Mouse (Mus musculus): ENCODE results near the gene Ppfibp2.
A peak's percentile ranks its signal among the peaks of the same experiment; 100 is the strongest.

Ppfibp2 gene

DNA sequence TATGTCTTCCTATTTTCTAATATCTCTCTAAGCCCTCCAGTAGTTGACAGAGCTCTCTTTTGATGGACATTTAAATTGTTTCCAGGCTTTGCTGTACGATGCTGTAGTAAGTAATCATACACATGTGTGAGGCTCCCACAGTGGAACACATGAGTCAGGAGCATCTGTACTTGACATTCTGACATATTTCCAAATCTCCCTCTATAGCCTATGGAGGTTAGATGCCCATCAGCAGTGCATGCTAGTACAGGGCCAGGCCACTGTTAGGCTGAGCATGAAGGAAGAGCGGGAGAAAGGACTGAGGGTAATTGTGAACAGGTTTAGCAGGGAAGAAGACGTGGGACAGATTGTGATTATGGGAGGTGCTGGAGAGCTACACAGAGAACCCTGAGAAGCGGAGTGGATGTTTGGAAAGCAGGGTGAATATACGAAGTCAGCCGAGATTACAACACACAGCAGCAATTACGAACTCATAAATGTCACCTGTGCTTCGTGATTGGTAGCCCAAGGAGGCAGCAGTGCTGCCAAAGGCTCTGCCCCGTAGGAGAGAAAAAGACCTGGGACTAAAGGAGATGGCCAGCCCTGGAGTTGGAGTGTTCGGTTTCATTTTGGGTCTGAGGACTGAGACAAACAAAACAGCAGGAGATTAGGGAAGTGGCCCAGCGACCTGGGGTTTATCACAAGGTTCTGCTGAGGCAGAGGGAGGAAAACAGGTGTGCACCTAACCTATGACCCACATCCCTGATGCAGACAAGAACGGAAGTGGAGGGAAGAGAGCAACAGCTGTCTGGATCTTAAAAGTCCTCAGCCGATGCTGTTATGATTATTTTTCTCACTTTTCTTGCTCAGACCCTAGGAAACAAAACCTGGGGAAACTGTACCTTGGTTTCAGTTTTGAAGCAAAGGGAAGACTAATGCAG is 107.7 kb downstream of the Ppfibp2 start:
- DNase-seq (ENCODE audit: low spot score in 2 of 2): no peak

DNA sequence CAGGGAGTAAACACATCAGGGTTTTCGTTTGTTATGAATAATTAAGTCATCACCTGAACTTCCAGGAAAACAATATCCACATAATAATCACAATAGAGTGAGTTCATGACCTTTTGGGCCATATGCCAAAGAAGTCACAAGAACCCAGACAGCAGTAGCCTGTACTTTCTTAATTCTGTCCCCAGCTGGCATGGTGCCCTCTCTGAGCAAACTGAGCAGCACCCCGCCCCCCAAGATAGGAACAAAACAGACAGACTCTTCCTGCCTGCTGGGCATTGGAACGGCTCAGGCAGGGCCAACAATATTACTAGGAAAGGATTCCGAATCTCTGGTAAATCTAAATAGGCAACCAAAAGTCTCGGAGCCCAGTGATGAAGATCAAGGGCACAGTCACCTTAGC is 110.9 kb downstream of the Ppfibp2 start:
- DNase-seq (ENCODE audit: low spot score in 2 of 2): no peak

DNA sequence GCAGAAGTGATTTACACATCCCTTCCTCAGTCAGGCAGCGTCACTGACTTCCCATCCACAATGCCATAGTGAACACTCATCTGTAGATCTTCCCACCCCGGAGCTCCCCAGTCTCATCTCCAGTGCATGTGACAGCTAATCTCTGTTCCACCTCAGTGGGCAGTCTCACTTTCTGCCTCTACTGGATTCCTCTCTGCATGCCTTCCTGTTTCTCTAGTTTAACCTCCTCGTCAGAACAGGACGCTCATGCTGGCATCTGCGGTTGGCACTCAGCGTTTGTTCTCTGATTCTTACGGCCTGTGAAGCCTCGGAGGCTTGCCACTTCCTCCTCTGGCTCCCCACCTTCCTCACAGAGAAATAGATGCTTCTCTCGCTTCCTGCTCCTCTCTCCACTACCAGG is 112.6 kb downstream of the Ppfibp2 start:
- peak; percentile 14 to 68 for DNase-seq (ENCODE audit: low spot score in 2 of 2)

DNA sequence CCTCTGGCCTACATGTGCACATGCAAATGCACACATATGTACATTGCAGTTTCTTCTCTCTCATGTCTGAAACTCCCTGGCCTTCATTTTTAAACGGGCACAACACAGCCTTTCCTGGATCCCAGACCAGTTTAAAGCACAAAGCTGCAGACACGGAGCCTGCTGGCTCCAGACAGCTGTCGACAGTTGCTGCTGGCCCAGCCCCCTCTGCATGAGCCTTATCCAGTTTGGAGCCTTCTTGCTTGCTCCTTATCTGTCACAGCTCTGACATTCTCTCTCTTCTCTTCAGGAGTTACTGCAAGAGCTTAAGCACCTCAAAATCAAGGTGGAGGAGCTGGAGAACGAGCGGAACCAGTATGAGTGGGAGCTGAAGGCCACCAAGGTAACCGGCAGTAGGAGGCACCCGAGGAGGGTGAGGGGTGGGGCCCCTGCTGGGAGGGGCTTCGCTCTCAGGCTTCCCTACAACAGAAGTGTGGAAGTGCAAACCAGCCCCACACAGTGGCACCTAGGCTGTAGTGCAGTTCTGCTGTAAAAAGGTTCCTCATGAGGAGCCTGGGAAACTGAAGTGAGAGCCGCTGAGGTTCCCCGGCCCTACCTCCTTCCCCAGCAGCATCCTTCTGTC is 113.6 kb downstream of the Ppfibp2 start:
- DNase-seq (ENCODE audit: low spot score in 2 of 2): peak; percentile 31 to 79

DNA sequence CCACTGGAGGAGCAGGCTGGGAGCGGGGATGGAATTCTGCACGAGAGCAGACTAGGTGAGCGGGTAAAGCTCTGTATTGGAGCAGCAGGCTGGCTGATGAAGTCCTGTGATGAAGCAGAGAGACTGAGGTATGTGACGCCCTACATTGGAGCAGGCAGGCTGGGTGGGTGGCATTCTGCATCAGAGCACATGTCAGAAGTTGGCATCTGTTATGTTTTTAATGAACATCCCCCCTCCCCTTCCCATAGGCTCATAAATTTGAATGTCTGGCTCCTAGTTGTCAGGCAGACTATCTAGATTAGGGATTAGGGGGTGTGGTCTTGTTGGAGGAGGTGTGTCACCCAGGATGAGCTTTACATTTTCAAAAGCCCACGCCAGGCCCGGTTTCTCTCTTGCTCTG is 117.7 kb downstream of the Ppfibp2 start:
- no peak for DNase-seq (ENCODE audit: low spot score in 2 of 2)

DNA sequence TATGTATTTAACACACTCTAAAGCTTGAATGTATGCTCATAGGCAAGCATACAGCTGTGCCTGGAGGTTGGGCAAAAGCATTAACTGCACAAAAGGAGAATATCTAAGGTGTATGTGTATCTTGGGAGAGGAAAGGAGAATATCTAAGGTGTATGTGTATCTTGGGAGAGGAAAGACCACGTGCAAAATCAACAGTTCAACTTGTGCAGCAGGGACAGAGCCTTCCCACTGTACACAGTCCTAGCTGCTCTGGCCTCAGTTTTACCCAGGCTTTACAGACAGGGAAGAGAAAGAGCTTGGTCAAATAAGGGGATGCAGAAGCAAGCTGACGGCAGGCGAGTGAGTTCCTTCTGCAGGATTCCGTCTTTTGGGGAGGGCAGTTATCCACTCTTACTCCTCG is 119.1 kb downstream of the Ppfibp2 start:
- no peak for DNase-seq (ENCODE audit: low spot score in 2 of 2)

DNA sequence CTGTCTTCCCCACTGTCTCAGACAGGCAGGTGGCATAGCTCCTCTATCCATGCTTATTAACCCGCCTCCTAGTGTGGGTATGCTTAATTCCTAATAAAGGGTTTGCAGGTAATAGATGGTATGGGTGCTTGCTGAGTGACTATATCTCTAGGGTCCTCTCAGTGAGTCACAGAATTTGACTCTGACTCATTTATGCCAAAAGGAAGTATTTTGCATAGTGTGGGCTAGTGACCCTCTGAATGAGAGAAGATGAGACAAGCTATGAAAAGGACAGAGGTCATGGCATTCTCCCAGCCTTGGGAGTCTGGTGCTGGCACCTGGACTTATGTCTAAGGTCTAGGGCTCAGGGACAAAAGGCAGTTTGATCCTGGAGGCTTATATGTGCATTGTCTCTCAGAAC is 125.8 kb downstream of the Ppfibp2 start:
- DNase-seq (ENCODE audit: low spot score in 2 of 2): no peak

DNA sequence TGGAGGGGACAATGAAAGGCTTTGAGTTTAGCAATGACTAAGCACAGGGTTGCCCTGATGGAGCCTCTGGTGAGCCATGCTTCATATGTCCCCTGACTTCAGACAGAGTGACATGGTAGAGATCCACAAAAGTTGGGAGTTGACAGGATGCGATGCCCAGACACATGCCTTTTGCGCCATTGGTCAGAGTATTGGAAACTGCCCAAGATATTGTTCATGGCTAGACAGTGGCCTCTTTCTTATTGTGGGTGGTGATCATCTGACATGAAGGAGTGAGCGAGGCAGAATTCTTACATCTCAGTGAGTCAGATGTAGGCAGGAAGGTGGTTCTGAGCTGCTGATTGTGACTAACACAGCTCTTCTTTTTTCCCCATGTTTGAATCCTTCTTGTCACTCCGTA is 127.5 kb downstream of the Ppfibp2 start:
- DNase-seq (ENCODE audit: low spot score in 2 of 2): no peak

DNA sequence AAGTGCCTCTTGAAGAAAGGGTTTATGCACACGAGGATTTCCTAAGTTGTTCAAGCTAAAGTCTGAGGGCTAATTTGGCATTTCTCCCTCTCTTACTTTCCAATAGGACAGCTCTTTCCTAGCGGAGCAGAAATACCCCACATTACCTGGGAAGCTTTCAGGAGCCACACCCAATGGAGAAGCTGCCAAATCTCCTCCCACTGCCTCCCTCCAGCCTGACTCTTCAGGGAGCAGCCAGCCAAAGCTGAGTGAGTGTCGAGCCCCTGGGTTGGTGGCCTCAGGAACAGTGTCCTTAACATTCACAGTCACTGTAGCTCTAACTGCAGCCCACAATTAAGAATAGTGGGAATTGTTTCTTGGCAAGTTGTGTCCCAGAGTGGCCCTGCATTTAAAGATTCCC is 132.5 kb downstream of the Ppfibp2 start:
- DNase-seq (ENCODE audit: low spot score in 2 of 2): no peak

DNA sequence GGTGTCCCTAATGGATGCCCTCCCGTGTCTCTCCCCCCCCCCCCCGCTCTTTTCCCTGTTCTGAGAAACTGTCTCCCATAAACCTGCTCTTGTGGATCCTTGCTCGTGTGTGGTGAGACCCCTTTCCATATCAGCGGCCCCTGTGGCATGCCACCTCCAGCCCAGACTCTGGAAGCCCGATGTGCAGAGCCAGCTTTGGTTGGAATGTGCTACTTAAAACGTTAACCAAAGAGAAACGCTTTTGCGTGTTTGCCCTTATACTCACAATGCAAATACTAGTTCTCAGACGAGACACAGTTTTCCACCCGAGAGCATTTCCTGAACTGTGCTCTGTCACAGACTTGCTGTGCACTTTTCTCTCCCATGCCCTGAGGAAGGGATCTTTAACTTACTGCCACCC is 135.6 kb downstream of the Ppfibp2 start:
- DNase-seq (ENCODE audit: low spot score in 2 of 2): no peak

DNA sequence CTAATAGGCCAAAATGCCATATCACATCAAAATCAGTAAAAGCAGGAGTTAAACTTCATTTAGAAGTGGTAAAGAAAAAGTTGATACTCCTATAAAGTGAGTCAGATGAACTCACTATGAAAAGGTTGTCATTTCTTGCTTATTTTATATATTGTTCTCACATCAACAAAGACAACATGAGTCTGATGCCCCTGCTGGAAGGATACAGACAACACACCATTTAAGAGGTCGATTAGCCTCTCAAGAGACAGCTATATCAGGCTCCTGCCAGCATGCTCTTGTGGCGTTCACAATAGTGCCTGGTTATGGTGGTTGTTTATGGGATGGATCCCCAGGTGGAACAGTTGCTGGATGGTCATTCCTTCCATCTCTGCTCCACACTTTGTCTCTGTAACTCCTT is 138.2 kb downstream of the Ppfibp2 start:
- no peak for DNase-seq (ENCODE audit: low spot score in 2 of 2)

DNA sequence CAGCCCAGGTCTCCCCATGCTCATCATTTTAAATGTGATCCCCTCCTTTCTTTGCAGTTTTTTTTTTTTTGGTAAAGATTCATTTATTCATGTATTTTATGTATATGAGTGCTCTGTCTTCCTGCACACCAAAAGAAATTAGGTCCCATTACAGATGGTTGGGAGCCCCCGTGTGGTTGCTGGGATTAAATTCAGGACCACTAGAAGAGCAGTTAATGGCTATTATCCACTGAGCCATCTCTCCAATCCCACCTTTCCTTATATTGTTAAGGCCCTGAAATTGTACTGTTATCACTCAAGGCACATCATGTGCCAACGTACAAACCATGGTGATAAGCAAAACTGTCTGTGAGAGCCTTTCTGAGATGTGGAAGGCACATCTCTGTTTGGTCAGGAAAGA is 143.7 kb downstream of the Ppfibp2 start:
- no peak for DNase-seq (ENCODE audit: low spot score in 2 of 2)

DNA sequence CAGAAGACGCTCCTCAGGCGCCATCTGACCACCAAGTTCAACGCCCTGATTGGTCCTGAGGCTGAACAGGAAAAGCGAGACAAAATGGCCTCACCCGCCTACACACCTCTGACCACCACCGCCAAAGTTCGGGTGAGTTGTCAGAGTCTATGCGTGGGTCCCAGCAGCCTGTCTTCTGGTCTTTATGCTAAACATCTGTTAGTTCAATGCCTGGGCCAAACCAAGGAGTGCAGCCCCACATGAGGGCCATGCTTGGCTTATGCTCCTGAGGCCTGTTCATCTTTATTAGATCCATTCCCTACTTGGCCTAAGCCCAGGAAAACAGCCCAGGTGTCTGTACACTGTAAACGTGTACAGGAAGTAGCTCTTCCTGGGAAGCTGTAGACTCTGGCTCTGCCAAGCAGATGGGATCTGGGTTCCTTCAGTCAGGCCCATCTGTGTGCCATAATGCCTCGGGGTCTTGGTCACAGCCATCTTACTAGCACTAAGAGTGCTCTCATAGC is 148.0 kb downstream of the Ppfibp2 start:
- no peak for DNase-seq (ENCODE audit: low spot score in 2 of 2)

DNA sequence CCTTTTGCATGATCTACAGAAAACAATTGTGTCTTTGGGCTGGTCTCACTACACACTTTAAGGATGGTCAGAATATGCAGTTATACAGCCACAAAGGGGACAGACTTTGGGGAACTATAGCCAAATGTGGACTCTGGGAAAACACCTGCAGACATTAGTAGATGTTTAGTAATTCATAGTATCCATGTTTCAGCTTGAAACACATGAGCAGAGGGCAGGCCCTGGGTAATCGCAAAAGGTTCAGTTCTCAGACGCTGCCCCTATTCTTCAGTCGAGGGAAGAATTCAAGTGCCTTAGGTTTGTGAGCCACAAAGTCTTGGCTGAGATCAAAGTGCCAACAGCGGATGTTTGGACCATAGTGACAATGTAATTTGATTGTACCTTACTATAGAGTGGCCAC is 149.4 kb downstream of the Ppfibp2 start:
- no peak for DNase-seq (ENCODE audit: low spot score in 2 of 2)

DNA sequence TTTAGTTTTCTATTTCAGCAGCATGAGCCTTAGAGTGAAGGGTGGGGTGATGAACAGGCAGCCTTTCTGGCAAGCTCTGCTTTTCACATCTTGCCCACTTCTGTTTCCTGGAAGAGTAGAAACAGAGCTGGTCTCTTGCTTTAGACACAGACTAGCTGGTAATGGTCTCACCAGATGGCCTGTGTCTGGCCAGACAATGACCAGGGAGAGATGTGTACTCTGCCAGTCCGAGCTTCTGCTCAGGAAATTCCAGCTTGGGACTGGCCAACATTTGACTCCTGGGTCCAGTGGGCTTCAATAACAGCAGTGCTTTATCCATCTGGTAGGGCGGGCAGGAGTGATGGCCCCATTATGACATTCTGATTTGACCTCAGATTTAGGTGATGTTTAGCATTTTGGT is 150.1 kb downstream of the Ppfibp2 start:
- no peak for DNase-seq (ENCODE audit: low spot score in 2 of 2)

DNA sequence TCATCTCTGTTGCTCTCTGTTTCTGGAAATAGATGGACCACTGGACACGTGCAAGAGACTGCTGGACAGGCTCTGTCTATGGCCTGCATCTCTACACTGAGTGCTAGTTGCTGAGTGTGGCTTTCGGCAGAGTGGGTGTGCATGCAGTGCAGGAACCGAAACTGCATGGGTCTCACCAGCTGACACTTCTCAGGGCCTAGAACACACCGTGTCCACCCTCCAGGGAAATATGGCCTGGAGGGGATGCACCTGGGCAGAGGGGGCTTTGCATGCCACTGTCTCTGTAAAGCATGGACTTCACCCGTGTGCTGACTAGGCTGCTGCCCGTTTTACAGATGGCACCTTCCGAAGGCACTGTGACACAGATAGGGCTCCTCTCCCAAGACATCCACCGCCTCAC is 151.0 kb downstream of the Ppfibp2 start:
- DNase-seq (ENCODE audit: low spot score in 2 of 2): peak in 1 of 2 experiments; percentile 29

DNA sequence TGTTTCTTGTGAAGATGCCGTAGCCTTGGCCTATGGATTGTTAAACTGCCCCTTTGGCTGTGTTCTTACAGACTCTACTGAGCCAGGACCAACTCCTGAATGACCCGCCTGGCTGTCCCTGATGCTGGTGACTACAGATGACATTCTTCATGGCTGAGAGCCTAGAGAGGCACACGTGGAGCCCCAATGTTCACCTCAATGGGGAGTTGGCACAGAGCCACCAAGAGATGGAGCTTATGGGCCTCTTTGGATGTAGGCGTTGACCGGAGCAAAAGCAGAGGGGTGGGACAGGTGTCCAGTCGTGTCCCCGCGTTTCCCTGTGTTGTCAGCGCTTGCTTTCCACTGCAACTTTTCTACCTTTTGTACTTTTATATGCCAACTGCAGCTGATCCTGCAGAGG is 152.5 kb downstream of the Ppfibp2 start:
- DNase-seq (ENCODE audit: low spot score in 2 of 2): no peak

DNA sequence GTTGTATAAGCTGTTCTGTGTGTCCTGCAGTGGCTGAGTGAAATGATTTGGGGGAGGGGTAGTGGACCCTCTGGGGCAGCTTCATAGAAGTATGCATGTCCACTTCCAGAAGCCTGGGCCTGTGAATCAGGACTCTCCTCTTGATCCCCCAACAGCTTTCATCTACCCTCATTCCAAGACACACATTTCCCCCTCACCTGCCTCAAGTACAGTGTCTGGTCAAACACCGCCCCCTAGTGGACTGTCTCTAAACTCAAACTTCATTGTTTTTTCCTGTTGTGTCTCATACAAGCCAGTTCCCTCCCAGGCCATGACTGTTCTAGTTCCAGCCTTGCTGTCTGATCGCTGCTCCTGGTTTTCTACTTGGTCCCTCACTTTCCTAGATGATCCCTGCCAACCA is 152.9 kb downstream of the Ppfibp2 start:
- DNase-seq (ENCODE audit: low spot score in 2 of 2): peak; percentile 24 to 73

DNA sequence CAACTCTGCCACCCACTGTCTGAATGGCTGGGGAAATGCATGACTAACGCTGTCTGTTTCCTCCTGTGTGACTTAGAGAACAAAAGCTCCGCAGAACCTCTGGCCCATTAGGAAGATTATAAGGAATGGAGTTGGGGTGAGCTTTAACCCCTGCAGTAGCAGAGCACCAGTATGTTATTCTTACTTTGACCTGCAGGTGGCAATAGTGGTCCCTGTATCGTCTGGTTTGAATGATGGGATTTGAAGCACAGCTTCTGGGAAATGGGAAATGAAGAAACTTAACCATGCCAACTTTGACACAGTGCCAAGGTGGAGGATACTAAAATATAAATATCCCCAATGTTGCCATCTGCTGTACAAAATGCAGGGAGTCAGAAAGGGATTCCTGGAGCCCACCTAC is 154.3 kb downstream of the Ppfibp2 start:
- no peak for DNase-seq (ENCODE audit: low spot score in 2 of 2)

DNA sequence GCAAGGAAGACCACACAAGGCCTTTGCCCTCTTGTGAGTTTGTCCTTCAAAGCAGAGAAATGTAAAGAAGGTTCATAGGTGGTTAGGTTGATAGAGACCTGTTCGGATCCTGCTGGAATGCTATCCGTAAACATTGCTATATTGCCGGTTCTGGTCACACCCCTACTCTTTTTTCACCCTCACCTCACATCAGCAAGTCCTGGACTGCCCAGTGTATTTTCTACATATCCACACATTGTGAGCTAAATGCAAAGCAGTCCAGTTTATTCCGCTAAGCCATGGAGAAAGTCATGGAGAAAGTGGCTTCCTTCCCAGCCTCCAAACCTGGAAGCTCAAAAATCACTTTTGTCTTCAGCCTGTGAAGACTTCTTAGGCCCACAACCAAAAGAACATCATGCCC is 154.7 kb downstream of the Ppfibp2 start:
- no peak for DNase-seq (ENCODE audit: low spot score in 2 of 2)

DNA sequence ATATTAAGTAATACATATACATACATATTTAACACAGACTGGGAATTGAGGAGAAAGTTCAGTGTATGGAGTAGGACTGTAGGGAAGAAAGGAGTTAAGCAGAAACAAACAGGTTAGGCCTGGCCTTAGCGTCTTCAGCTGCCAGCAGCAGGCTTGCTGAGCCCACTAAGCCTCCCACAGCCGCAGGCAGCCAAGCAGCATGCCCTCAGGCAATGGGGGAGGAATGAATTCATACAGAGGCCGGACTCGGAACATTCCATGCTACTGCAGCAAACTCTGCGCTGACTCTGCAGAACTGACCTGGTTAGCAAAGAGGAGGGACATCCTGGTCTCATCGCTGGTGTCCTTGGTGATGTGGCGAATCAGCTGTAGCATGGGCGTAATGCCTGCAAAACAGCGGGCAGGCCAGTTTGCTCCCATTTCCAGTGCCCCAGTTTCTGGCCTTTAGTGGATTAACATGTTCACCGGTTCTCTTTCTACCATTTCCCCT is 157.1 kb downstream of the Ppfibp2 start:
- no peak for DNase-seq (ENCODE audit: low spot score in 2 of 2)

DNA sequence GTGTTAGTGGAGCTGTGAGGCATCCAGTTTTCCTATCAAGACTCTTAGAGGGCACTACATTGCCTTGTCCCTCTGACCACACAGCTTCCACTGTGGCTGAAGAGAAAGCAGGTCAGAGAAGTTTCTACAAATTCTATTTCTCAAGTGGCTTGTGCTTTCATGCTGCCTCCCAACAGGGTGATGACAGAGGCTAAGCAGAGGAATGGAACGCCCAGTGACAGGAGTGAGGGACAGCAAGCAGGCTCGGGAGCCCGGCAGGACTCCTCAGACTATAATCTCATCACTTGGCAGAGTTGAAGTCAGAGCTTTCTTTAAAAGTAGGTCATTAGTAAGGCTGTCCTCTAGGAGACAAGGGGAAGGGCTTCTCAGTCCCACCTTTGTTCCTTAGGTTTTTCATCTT is 160.9 kb downstream of the Ppfibp2 start:
- no peak for DNase-seq (ENCODE audit: low spot score in 2 of 2)

DNA sequence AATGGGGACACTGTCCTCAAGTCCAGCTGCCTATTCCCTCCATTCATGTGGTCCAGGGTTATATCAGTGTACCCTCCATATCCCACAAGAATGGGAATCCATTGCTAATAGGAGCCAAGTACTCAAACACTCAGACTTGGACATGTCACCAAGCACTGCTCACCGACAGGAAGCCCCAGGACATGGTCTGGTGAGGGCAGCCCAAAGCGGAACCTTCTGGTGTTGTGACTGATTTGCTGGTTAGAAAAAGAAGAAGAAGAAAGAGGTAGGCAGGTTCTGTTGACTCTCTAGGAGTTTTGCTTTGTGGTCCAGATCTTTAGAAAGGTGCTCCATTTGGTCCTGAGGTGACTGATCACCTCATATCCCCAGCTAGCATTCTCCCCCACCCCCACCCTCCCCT is 161.7 kb downstream of the Ppfibp2 start:
- DNase-seq (ENCODE audit: low spot score in 2 of 2): no peak

Data from spleen, postnatal 10 days (tissue).